Mouse (Mus musculus): ENCODE data around the gene Cdkn3. TPM values are rescaled to one million over a fixed set of nuclear protein-coding genes. Genes with fewer than 3 reads are reported as not detected.
A peak's percentile ranks its signal among the peaks of the same experiment; 100 is the strongest.

Gene Cdkn3
- polyA plus RNA-seq, 1 experiment from 2014 or later: 15.0 TPM

DNA sequence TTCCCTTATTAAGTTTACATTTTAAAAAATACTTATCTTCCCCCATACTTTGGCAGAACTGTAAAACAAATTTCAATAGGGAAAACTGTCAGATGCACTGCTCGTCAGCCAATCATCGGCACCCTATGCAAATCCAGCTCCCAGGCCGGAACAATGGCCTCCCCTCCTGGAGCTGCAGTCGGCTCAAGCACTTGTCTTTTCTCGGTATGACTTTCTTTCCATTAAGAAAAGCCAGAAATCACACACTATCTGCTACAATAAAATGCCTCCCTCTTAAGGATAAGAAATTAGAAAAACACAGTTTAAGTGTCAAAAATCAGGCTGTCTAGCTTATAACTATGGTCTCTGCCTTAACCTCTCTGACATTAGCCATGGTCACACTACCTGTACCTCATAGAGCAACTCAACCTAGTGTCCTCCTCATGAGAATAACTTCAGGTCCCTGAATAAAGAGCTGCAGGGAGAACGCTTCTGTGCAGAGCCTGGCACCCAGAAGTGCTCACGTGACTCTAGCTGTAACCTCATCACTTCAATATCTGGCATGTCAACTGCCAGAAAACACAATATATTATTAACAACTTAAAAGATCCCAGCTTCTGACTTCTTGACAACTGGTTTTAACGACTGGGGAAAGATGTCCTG lies 22.0 kb downstream of the Cdkn3 start:
- CTCF ChIA-PET: interaction anchor here (0.8 kb wide), 1 partner anchor 25 kb away, joined by 3 read pairs; no protein-coding TSS in a partner anchor
- in situ Hi-C loops (cut with MboI; ENCODE audit: low pct_unique_long_range_greater_than_20kb): no loop called here
- ATAC-seq (no peak), DNase-seq (ENCODE audit: low read depth, low spot score) (no peak)
- no peaks in the 10 kb centered on the region for H3K27me3 ChIP-seq
- no peak for TF ChIP-seq CTCF (IDR thresholded peaks at IDR 0.05)
- POLR2A ChIA-PET: interaction anchor here (1.1 kb wide), 1 partner anchor 22 kb away, joined by 3 read pairs; no protein-coding TSS in a partner anchor

DNA sequence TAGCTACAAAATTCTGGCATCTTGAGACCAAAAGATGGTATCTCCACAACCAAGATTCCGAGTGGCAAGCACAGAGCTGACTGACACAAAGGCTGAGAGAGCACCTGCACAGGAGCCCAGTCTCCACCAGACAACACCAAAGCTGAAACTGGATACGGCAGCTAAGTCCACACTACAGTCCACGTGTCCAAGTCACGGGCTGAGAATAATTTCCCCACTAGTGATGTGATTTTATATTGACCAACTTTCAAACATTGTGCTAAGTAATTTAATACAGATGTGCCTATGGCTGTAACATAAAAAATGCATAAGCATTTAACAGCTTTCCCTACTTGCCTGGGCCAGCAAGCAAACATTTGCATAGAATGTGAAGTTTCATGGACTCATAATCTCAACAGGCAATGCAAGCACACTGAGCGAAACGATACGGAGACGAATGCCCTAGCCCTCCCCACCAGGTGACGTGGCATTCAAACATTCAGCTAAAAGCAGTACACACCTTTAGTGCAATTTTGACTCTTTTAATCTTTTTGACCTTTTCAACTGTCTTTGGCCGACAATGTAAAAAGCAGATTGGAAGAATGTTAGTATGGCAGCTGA lies 23.1 kb downstream of the Cdkn3 start:
- ATAC-seq (no peak), DNase-seq (ENCODE audit: low read depth, low spot score) (no peak)
- TF ChIP-seq CTCF (IDR thresholded peaks at IDR 0.05): no peak
- no peaks in the 10 kb centered on the region for H3K27me3 ChIP-seq
- CTCF ChIA-PET: interaction anchor here (0.8 to 1.4 kb wide), 3 partner anchors 12 to 48 kb away, joined by 3 to 5 read pairs (median 4); partner anchors contain the start of gene Cgrrf1
- POLR2A ChIA-PET: no interaction called here
- in situ Hi-C loops (cut with MboI; ENCODE audit: low pct_unique_long_range_greater_than_20kb): no loop called here

DNA sequence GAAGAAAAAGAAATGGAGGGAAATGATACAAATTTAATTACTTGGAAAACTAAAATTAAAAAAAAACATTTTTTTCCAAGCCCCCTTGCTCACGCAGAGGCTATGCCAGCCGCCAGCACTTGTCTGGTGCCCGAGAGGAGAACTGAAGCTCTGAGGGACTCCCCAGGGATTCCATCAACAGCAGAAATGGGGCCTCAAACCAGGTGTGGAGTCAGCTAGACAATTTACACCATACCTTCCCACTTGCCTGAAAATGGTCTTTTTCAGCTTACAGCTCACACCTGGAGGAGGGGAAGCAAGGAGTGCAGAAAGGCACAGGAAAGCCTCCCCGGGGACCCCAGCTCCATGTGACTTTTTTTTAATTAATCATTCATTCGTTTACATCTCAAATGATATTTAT lies 24.9 kb downstream of the Cdkn3 start:
- TF ChIP-seq CTCF (IDR thresholded peaks at IDR 0.05): no peak
- POLR2A ChIA-PET: no interaction called here
- CTCF ChIA-PET: interaction anchor here (1.0 kb wide), 1 partner anchor 9 kb away, joined by 3 read pairs; no protein-coding TSS in a partner anchor
- H3K27me3 ChIP-seq: no peaks in the 10 kb centered on the region
- in situ Hi-C loops (cut with MboI; ENCODE audit: low pct_unique_long_range_greater_than_20kb): no loop called here
- no peak for ATAC-seq
- DNase-seq (ENCODE audit: low read depth, low spot score): no peak

DNA sequence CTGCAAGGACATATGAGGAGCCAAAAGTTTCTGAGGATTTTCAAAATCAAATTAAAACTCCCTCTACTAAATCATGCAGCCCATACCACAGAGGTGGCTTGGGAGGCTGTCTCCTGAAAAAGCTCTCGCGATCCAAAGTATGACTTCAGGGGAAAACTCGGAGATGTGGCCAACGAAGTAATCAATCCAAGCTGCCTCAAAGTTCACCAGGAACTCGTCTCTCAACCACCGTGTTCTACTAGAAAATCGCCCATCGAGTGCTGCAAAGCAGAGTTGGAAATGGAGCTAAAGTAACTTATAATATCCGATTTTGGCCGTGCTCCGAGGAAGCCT lies 27.1 kb downstream of the Cdkn3 start:
- ChIA-PET POLR2A (interaction anchor here (0.6 kb wide), 1 partner anchor 1359 kb away, joined by 3 read pairs; no protein-coding TSS in a partner anchor), CTCF (interaction anchor here (0.9 to 3.4 kb wide), 2 partner anchors 9 to 17 kb away, joined by 3 to 9 read pairs; no protein-coding TSS in a partner anchor)
- DNase-seq (ENCODE audit: low read depth, low spot score): no peak
- in situ Hi-C loops (cut with MboI; ENCODE audit: low pct_unique_long_range_greater_than_20kb): no loop called here
- H3K27me3 ChIP-seq: no peaks in the 10 kb centered on the region
- TF ChIP-seq CTCF (IDR thresholded peaks at IDR 0.05): no peak
- ATAC-seq: peak; percentile 13

DNA sequence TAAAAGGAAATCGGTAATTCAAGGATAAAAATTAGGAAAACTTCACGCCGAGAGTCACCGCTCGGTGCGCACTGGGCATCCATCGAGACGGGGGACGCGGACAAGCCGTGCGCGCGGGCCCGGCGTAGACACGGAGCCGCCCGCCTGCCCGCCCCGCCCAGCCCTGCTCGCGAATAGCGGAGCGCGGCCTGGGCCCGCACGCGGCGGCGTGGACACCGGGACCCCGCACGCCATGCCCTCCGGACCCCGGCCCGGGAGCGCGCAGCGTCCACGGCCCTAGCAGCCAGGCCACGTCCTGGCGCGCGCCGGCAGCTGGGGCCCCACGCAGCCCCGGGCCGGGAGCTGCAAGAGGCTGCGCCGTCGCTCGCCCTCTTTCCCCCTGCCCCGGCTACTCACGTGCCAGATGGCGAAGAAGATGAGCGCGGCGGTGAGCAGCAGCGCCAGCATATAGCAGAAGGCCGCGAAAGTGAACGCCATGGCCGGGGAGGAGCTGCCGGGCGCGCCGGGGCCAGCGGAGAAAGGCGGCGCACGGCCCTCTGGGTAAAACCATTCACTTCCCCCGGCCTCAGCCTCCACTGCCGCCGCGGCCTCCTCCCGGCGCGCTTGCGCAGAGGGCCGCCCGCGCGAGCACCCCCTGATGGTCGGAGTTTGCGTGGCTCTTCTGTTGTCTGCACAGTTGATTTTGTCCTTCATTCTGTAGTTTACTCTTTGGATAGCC lies 27.6 kb downstream of the Cdkn3 start, which contains the start of gene Cnih1:
Cnih1 (minus strand) TSS at position 625 of the 718 bp plus-strand sequence.
- in situ Hi-C loops (cut with MboI; ENCODE audit: low pct_unique_long_range_greater_than_20kb): no loop called here
- ChIA-PET POLR2A (interaction anchor here (0.6 to 0.9 kb wide), 2 partner anchors 33 to 1360 kb away, joined by 3 read pairs; no protein-coding TSS in a partner anchor), CTCF (interaction anchor here (0.8 to 3.4 kb wide), 4 partner anchors 10 to 33 kb away, joined by 3 to 9 read pairs (median 4); no protein-coding TSS in a partner anchor)
- peak; percentile 79 for ATAC-seq
- H3K27me3 ChIP-seq: no peaks in the 10 kb centered on the region
- peak; percentile 41 for DNase-seq (ENCODE audit: low read depth, low spot score)
- TF ChIP-seq CTCF (IDR thresholded peaks at IDR 0.05): peak; percentile 99

DNA sequence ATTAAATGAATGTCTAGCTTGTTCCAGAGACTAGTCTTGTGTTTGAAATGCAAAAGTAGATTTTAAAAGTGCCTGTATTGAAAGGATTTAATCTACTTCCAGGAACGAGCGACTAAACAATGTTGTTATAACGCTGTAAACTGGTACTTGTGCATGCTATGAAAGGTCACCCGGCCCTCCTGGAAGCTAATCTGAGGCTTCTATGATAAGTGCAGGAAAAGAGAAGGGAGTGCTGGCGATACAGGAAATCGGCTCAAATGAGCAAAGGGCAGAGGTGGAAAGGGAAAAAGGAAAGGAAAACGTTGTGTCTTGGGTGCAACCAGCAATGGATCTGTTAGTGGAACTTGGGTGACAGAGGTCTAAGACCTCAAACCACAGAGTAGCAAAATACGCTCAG lies 28.2 kb downstream of the Cdkn3 start:
- in situ Hi-C loops (cut with MboI; ENCODE audit: low pct_unique_long_range_greater_than_20kb): no loop called here
- H3K27me3 ChIP-seq: no peaks in the 10 kb centered on the region
- DNase-seq (ENCODE audit: low read depth, low spot score): no peak
- ATAC-seq: no peak
- ChIA-PET POLR2A (interaction anchor here (0.9 kb wide), 1 partner anchor 33 kb away, joined by 3 read pairs; no protein-coding TSS in a partner anchor), CTCF (interaction anchor here (0.8 to 3.4 kb wide), 4 partner anchors 10 to 34 kb away, joined by 3 to 9 read pairs (median 4); no protein-coding TSS in a partner anchor)
- no peak for TF ChIP-seq CTCF (IDR thresholded peaks at IDR 0.05)

DNA sequence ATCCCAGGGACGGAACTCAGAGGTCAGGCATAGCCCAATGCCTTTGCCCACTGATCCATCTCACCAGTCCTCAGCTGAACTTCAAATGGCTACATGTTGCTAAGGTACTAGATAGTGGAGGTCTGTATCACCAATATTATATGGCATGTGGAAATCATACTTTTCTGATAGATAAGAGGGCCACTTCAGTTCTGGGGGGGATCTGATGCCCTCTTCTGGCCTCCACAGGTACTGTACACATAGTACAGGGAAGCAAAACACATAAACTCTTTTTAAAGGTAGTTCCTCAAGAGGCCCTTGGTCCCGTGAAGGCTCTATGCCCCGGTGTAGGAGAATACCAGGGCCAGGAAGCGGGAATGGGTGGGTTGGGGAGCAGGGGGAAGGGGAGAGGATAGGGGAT lies 30.0 kb downstream of the Cdkn3 start:
- TF ChIP-seq CTCF (IDR thresholded peaks at IDR 0.05): peak; percentile 49
- ChIA-PET CTCF (interaction anchor here (3.4 kb wide), 1 partner anchor 14 kb away, joined by 9 read pairs; no protein-coding TSS in a partner anchor), POLR2A (no interaction called here)
- in situ Hi-C loops (cut with MboI; ENCODE audit: low pct_unique_long_range_greater_than_20kb): no loop called here
- ATAC-seq: no peak
- no peak for DNase-seq (ENCODE audit: low read depth, low spot score)
- no peaks in the 10 kb centered on the region for H3K27me3 ChIP-seq

DNA sequence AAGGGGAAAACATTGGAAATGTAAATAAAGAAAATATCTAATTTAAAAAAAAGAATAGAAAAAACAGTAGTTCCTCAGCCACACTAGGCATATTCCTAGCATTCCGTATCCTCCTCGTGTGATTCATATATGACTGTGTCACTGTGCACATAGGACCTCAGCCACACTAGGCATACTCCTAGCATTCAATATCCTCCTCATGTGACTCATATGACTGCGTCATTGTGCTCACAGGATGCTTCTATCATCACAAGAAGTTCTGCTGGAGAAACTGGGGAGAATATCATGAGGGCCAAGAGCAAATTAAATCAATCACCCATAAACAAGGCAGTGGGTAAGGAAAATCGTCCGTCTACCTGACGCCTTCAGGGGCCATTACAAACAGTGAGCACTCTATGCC lies 30.4 kb downstream of the Cdkn3 start:
- ChIA-PET POLR2A (no interaction called here), CTCF (interaction anchor here (3.4 kb wide), 1 partner anchor 13 kb away, joined by 9 read pairs; no protein-coding TSS in a partner anchor)
- ATAC-seq: no peak
- no peaks in the 10 kb centered on the region for H3K27me3 ChIP-seq
- no peak for TF ChIP-seq CTCF (IDR thresholded peaks at IDR 0.05)
- DNase-seq (ENCODE audit: low read depth, low spot score): no peak
- in situ Hi-C loops (cut with MboI; ENCODE audit: low pct_unique_long_range_greater_than_20kb): no loop called here

DNA sequence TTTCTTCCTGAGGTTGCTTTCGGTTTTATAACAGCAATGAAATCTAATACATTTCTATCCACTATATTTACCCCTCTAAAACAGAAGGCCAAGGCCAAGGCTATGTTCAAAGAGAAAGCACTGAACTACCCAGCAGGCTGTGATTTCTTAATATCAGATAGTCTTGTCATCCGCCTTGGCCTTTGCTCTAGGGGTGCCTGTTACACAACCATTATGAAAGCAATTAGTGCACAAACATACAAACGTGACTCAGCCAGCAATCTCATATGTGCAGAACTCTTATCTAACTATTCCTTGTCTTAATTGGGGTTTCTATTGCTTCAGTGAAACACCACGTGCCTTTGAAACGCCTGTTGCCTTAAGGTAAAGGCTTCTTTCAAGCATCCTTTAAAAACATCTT lies 33.8 kb downstream of the Cdkn3 start:
- H3K27me3 ChIP-seq: no peaks in the 10 kb centered on the region
- ATAC-seq (no peak), DNase-seq (ENCODE audit: low read depth, low spot score) (no peak)
- ChIA-PET CTCF (interaction anchor here (1.1 kb wide), 1 partner anchor 13 kb away, joined by 3 read pairs; no protein-coding TSS in a partner anchor), POLR2A (no interaction called here)
- in situ Hi-C loops (cut with MboI; ENCODE audit: low pct_unique_long_range_greater_than_20kb): no loop called here
- no peak for TF ChIP-seq CTCF (IDR thresholded peaks at IDR 0.05)

DNA sequence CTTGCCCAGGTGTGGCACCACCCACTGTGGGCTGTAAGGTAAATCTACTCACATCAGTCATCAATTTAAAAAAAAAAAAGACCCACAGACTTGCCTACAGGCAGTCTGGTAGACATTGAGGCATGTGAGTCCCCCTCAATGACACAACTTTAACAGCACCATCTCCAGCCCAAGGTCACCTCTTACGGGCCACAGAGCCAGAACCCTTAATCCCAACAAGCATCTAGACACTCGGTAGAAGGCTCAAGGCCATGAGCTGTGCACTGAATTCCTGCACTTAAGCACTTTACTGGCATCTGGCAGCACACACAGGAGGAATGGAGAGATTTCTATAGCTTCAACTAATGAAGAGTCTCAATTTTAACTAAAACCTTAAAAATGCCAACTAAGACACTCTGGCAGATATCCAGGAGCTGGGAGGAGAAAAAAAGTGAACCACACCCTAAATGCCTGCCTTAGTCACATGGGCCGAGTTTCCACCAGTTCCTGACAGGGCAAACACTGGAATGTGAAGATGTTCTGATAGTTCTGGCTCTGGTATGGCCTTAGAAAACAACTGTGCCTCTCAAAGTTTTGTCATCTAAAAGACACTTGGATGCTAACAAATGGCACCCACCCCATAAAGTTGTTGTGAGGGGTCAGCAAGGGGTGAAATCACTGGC lies 40.5 kb downstream of the Cdkn3 start:
- H3K27me3 ChIP-seq: no peaks in the 10 kb centered on the region
- ChIA-PET CTCF (interaction anchor here (1.9 kb wide), 1 partner anchor 8 kb away, joined by 7 read pairs; no protein-coding TSS in a partner anchor), POLR2A (no interaction called here)
- no peak for TF ChIP-seq CTCF (IDR thresholded peaks at IDR 0.05)
- DNase-seq (ENCODE audit: low read depth, low spot score): no peak
- ATAC-seq: no peak
- in situ Hi-C loops (cut with MboI; ENCODE audit: low pct_unique_long_range_greater_than_20kb): no loop called here
